Mouse (Mus musculus) thymus, adult 2 months (tissue): Measurements from ENCODE around the gene Uxs1. TPM values are rescaled to one million over a fixed set of nuclear protein-coding genes. Genes with fewer than 3 reads are reported as not detected.

Experiments
- DNase-seq: peaks from one replicate; pipeline ENCODE4 v3.0.0; 2021
- H3K27ac ChIP-seq: fragments of 200-500 bp; 2 replicates; pipeline ENCODE4 v1.5.1; 2012; ENCODE audit warnings: low read length, control low read depth; ENCODE audit not compliant: control insufficient read depth, insufficient read depth
- H3K27me3 ChIP-seq: fragments of 200-500 bp; 2 replicates; pipeline ENCODE4 v1.6.1; 2012; ENCODE audit warnings: mild to moderate bottlenecking, low read length, moderate library complexity, mixed read lengths; ENCODE audit not compliant: control insufficient read depth, insufficient read depth
- H3K36me3 ChIP-seq: fragments of 200-500 bp; 2 replicates; pipeline ENCODE4 v1.6.1; 2012; ENCODE audit warnings: mild to moderate bottlenecking, low read length, moderate library complexity; ENCODE audit not compliant: control insufficient read depth, insufficient read depth
- H3K4me1 ChIP-seq: fragments of 200-500 bp; replicated peaks from 2 replicates; pipeline ENCODE4 v1.6.1; 2012; ENCODE audit warnings: low read length; ENCODE audit not compliant: control insufficient read depth, insufficient read depth
- H3K4me3 ChIP-seq: fragments of 200-500 bp; 2 replicates; pipeline ENCODE4 v1.5.1; 2012; ENCODE audit warnings: mild to moderate bottlenecking, low read length, control low read depth, moderate library complexity; ENCODE audit not compliant: control insufficient read depth, insufficient read depth
- CTCF ChIP-seq: fragments of 200-500 bp; IDR thresholded peaks from 2 replicates; pipeline ENCODE4 v1.5.1; 2012; ENCODE audit warnings: mild to moderate bottlenecking, control low read depth, low read length, moderate library complexity, borderline replicate concordance; ENCODE audit not compliant: control insufficient read depth, poor library complexity, insufficient read depth; ENCODE audit errors: extremely low read depth
- POLR2A ChIP-seq: fragments of 200-500 bp; IDR thresholded peaks from 2 replicates; pipeline ENCODE4 v1.6.1; 2012; ENCODE audit warnings: mild to moderate bottlenecking, low read length, control low read depth, moderate library complexity; ENCODE audit not compliant: control insufficient read depth, poor library complexity, insufficient read depth; ENCODE audit errors: extremely low read depth
- WGBS: fragments of 180-500 bp; shearing (Covaris S2); methylation state at CpG from one replicate; pipeline ENCODE4 v1.1.7; 2018; 5-methylcytosine and 5-hydroxymethylcytosine counted together
- polyA plus RNA-seq: library from polyadenylated mRNA; depleted of rRNA; stranded (reverse); fragments of >200 nt; gene quantifications from 2 replicates; pipeline ENCODE4 v1.2.3, GENCODE M21; 2012

Uxs1 gene
- polyA plus RNA-seq, 1 experiment = 9.0 TPM

- H3K27me3 ChIP-seq = no peaks in the 10 kb centered on the region
- H3K27ac ChIP-seq = no peak overlapping the region
- WGBS = 96% methylated on average over 3 of the region's 3 CpGs
- no peak for DNase-seq
- peaks cover 12% of the 10 kb centered on the region for H3K36me3 ChIP-seq
- TF ChIP-seq POLR2A (no peak), CTCF (no peak)
- no peak overlapping the region for H3K4me3 ChIP-seq
- peaks cover 6% of the 10 kb centered on the region for H3K4me1 ChIP-seq
Measured at GRCm38 (mm10) chr1:43772694-43773093, 54.9 kb downstream of the Uxs1 start.

- no peak for TF ChIP-seq CTCF
- TF ChIP-seq POLR2A = no peak
- H3K4me3 ChIP-seq = no peak overlapping the region
- WGBS = 97% methylated on average over 3 of the region's 3 CpGs
- DNase-seq = no peak
- H3K27ac ChIP-seq = no peak overlapping the region
- H3K27me3 ChIP-seq = no peaks in the 10 kb centered on the region
- peaks cover 12% of the 10 kb centered on the region for H3K36me3 ChIP-seq
- peaks cover 7% of the 10 kb centered on the region for H3K4me1 ChIP-seq
Measured at GRCm38 (mm10) chr1:43770032-43770431, 57.6 kb downstream of the Uxs1 start.

- no peak overlapping the region for H3K27ac ChIP-seq
- no peak for TF ChIP-seq CTCF
- no peak for TF ChIP-seq POLR2A
- H3K27me3 ChIP-seq = no peaks in the 10 kb centered on the region
- 46% methylated on average over 1 of the region's 1 CpGs for whole genome bisulfite sequencing
- H3K36me3 ChIP-seq = peaks cover 12% of the 10 kb centered on the region
- no peak overlapping the region for H3K4me3 ChIP-seq
- peaks cover 7% of the 10 kb centered on the region for H3K4me1 ChIP-seq
- no peak for DNase-seq
Measured at GRCm38 (mm10) chr1:43769348-43769747, 58.3 kb downstream of the Uxs1 start.

- Histone ChIP-seq H3K27me3 (no peaks in the 10 kb centered on the region), H3K27ac (peak overlapping the region; percentile 62; the same call in 1 of the 2 replicates), H3K4me3 (no peak overlapping the region), H3K36me3 (peaks cover 7% of the 10 kb centered on the region), H3K4me1 (peaks cover 7% of the 10 kb centered on the region)
- WGBS = 9% methylated on average over 4 of the region's 4 CpGs
- TF ChIP-seq POLR2A (no peak), CTCF (no peak)
- peak; percentile 55 for DNase-seq
Measured at GRCm38 (mm10) chr1:43768385-43768990, 59.1 kb downstream of the Uxs1 start.

- Histone ChIP-seq H3K27me3 (no peaks in the 10 kb centered on the region), H3K4me1 (peaks cover 7% of the 10 kb centered on the region), H3K27ac (no peak overlapping the region), H3K4me3 (no peak overlapping the region), H3K36me3 (peaks cover 5% of the 10 kb centered on the region)
- no peak for DNase-seq
- 97% methylated on average over 2 of the region's 2 CpGs for WGBS
- TF ChIP-seq POLR2A (no peak), CTCF (no peak)
Measured at GRCm38 (mm10) chr1:43766328-43766727, 61.3 kb downstream of the Uxs1 start.

- peaks cover 7% of the 10 kb centered on the region for H3K4me1 ChIP-seq
- no peak overlapping the region for H3K4me3 ChIP-seq
- no peaks in the 10 kb centered on the region for H3K27me3 ChIP-seq
- no peak for TF ChIP-seq CTCF
- no peak for TF ChIP-seq POLR2A
- no peak overlapping the region for H3K27ac ChIP-seq
- no peaks in the 10 kb centered on the region for H3K36me3 ChIP-seq
- 92% methylated on average over 2 of the region's 2 CpGs for WGBS
- no peak for DNase-seq
Measured at GRCm38 (mm10) chr1:43764481-43764880, 63.1 kb downstream of the Uxs1 start.

GRCm38 (mm10) chr1:43760085-43760484 lies 67.5 kb downstream of the Uxs1 start:
- H3K4me1 ChIP-seq = no peaks in the 10 kb centered on the region
- H3K36me3 ChIP-seq = no peaks in the 10 kb centered on the region
- H3K27ac ChIP-seq = no peak overlapping the region
- no peaks in the 10 kb centered on the region for H3K27me3 ChIP-seq
- H3K4me3 ChIP-seq = no peak overlapping the region
- TF ChIP-seq POLR2A (no peak), CTCF (no peak)
- no peak for DNase-seq
